Mouse (Mus musculus): ENCODE results near the gene Slmap. TPM values are rescaled to one million over a fixed set of nuclear protein-coding genes. Genes with fewer than 3 reads are reported as not detected.

The Slmap gene
- polyA plus RNA-seq, 1 experiment from 2014 or later, result 48.8 TPM

GRCm38 (mm10) chr14:26552853-26553252 is 18.1 kb upstream of the Slmap start:
- H3K4me2 ChIP-seq (replicated peaks), result no peak overlapping the region
- H3K36me3 ChIP-seq, result no peaks in the 10 kb centered on the region
- WGBS, result 73% methylated on average over 3 of the region's 3 CpGs
- no peak for ATAC-seq
- no peak overlapping the region for H3K4me3 ChIP-seq (replicated peaks)
- peaks cover 3% of the 10 kb centered on the region; the same call in 1 of the 2 replicates for H3K4me1 ChIP-seq (replicated peaks)
- H3K9me3 ChIP-seq, result no peaks in the 10 kb centered on the region
- H3K27me3 ChIP-seq (replicated peaks), result no peaks in the 10 kb centered on the region
- H3K9ac ChIP-seq, result no peak overlapping the region
- no peak overlapping the region for H3K27ac ChIP-seq

GRCm38 (mm10) chr14:26552441-26552840 is 17.7 kb upstream of the Slmap start:
- no peaks in the 10 kb centered on the region for H3K9me3 ChIP-seq
- no peak overlapping the region for H3K4me2 ChIP-seq (replicated peaks)
- ATAC-seq, result no peak
- no peak overlapping the region for H3K27ac ChIP-seq
- H3K4me3 ChIP-seq (replicated peaks), result no peak overlapping the region
- H3K9ac ChIP-seq, result no peak overlapping the region
- H3K4me1 ChIP-seq (replicated peaks), result no peaks in the 10 kb centered on the region
- 90% methylated on average over 2 of the region's 2 CpGs for WGBS
- no peaks in the 10 kb centered on the region for H3K36me3 ChIP-seq
- no peaks in the 10 kb centered on the region for H3K27me3 ChIP-seq (replicated peaks)

DNA sequence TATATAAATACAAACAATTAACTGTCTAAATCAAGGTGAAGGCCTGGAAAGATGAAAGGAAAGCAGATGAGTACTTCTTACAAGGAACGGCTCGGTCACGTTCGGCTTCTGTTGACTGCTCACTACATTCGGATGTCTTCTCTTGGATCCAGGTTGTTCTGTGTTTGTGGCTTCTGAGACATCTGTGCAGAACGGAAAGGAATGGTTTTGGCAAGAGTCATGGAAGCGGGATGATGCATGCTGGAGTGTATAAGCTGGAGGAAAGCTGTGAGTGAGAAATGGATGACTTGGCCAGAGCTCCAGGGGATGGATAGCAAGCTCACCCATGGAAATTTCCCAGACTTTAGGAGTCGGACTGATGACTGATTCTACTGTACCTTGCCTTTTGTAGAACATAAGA is 16.0 kb upstream of the Slmap start:
- 90% methylated on average over 8 of the region's 8 CpGs for WGBS
- no peak for ATAC-seq
- Histone ChIP-seq H3K4me1 (replicated peaks) (no peaks in the 10 kb centered on the region), H3K4me2 (replicated peaks) (no peak overlapping the region), H3K27me3 (replicated peaks) (no peaks in the 10 kb centered on the region), H3K9me3 (no peaks in the 10 kb centered on the region), H3K9ac (no peak overlapping the region), H3K27ac (no peak overlapping the region), H3K36me3 (no peaks in the 10 kb centered on the region), H3K4me3 (replicated peaks) (no peak overlapping the region)

DNA sequence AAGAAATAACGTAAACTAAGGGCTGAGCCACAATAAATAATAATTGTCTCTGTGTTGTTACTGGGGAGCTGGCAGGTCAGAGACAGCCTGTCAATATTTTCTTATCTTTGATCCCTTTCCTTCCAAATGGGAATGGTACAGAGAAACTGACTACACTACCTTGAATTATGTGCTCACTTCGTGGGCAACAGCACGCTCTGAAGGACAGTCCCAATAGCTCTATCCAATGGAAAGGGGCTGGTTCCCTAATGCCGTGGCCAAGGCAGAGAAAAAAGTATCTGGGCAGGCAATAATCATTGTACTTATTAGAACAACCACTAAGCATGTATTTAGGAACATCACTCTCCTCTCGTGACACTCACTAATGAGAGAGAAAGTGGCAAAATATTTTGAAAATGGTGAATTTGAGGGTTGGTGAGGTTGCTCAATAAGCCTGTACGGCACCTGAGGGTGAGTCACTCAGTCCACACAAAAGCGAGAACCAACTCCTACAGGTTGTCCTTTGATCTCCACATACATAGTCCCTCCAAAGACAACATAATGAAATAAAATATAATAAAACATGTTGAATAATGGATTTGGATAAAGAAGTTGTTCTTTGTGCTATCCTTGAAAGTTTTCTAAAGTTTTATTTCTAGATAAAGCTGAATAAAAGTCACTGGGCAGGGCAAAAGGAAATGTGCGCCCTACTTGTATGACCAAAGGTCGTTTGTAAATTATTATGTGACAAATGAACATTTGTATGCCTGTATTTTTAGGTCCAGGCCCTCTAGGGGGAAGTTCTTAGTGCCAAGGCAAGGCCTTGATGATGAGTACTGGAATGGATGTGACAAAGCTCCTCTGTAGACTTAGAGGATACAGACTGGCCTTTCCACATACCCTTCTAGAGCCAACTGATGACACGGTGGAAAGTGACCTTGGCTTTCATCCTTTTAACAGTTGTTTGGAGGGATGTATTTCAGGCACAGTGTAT is 13.1 kb upstream of the Slmap start:
- Histone ChIP-seq H3K27me3 (replicated peaks) (no peaks in the 10 kb centered on the region), H3K9ac (no peak overlapping the region), H3K4me2 (replicated peaks) (no peak overlapping the region), H3K4me1 (replicated peaks) (no peaks in the 10 kb centered on the region), H3K36me3 (no peaks in the 10 kb centered on the region), H3K27ac (no peak overlapping the region), H3K9me3 (no peaks in the 10 kb centered on the region), H3K4me3 (replicated peaks) (no peak overlapping the region)
- peak; percentile 89 for ATAC-seq
- WGBS, result 66% methylated on average over 10 of the region's 10 CpGs

DNA sequence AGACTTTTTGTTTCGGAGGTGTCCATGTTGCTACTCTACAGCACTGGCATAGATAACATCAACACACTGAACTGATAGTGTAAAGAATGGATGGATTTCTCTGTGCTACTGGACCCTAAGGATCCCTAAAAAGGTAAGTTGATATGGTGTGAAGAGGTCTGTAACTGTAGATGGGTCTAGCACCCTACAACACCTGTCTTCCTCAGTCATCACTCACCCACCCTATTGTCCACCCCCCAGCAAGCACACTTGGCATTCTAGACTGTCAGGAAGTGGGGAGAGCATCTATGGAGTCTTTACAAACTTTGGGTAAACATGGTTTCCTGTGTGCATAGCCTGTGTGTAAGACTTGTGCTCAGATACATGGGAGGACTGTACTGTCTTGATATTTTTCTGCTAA is 7.4 kb upstream of the Slmap start:
- Histone ChIP-seq H3K4me2 (replicated peaks) (no peak overlapping the region), H3K27ac (no peak overlapping the region), H3K9me3 (no peaks in the 10 kb centered on the region), H3K27me3 (replicated peaks) (no peaks in the 10 kb centered on the region), H3K4me1 (replicated peaks) (no peaks in the 10 kb centered on the region), H3K4me3 (replicated peaks) (no peak overlapping the region), H3K9ac (no peak overlapping the region), H3K36me3 (no peaks in the 10 kb centered on the region)
- 94% methylated on average over 1 of the region's 1 CpGs for WGBS
- ATAC-seq, result no peak

GRCm38 (mm10) chr14:26540577-26540976 is 5.8 kb upstream of the Slmap start:
- no peak overlapping the region for H3K4me3 ChIP-seq (replicated peaks)
- no peaks in the 10 kb centered on the region for H3K9me3 ChIP-seq
- H3K27ac ChIP-seq, result no peak overlapping the region
- no peaks in the 10 kb centered on the region for H3K4me1 ChIP-seq (replicated peaks)
- WGBS, result 87% methylated on average over 1 of the region's 1 CpGs
- ATAC-seq, result no peak
- no peaks in the 10 kb centered on the region for H3K27me3 ChIP-seq (replicated peaks)
- H3K9ac ChIP-seq, result no peak overlapping the region
- no peak overlapping the region for H3K4me2 ChIP-seq (replicated peaks)
- H3K36me3 ChIP-seq, result no peaks in the 10 kb centered on the region

GRCm38 (mm10) chr14:26539241-26539640 is 4.5 kb upstream of the Slmap start:
- Histone ChIP-seq H3K27me3 (replicated peaks) (no peaks in the 10 kb centered on the region), H3K36me3 (no peaks in the 10 kb centered on the region), H3K9ac (no peak overlapping the region), H3K4me3 (replicated peaks) (no peak overlapping the region), H3K4me1 (replicated peaks) (no peaks in the 10 kb centered on the region), H3K4me2 (replicated peaks) (no peak overlapping the region), H3K9me3 (no peaks in the 10 kb centered on the region), H3K27ac (no peak overlapping the region)
- WGBS, result 63% methylated on average over 4 of the region's 4 CpGs
- no peak for ATAC-seq

- ATAC-seq, result peak; percentile 82
- Histone ChIP-seq H3K27me3 (replicated peaks) (no peaks in the 10 kb centered on the region), H3K27ac (peak overlapping the region; percentile 81), H3K9me3 (no peaks in the 10 kb centered on the region), H3K4me3 (replicated peaks) (peak overlapping the region; percentile 86), H3K36me3 (no peaks in the 10 kb centered on the region), H3K9ac (peak overlapping the region; percentile 90), H3K4me1 (replicated peaks) (peaks cover 16% of the 10 kb centered on the region), H3K4me2 (replicated peaks) (peak overlapping the region; percentile 89)
- WGBS, result under 1% methylated on average over 91 of the region's 92 CpGs
Measured at GRCm38 (mm10) chr14:26533821-26534756, 642 bp downstream of the Slmap start.

GRCm38 (mm10) chr14:26533267-26533666 is 1.5 kb downstream of the Slmap start:
- ATAC-seq, result no peak
- H3K4me3 ChIP-seq (replicated peaks), result peak overlapping the region; percentile 86
- no peaks in the 10 kb centered on the region for H3K9me3 ChIP-seq
- H3K27me3 ChIP-seq (replicated peaks), result no peaks in the 10 kb centered on the region
- 17% methylated on average over 19 of the region's 19 CpGs for WGBS
- H3K9ac ChIP-seq, result peak overlapping the region; percentile 90
- H3K27ac ChIP-seq, result no peak overlapping the region
- H3K4me1 ChIP-seq (replicated peaks), result peaks cover 16% of the 10 kb centered on the region
- H3K36me3 ChIP-seq, result no peaks in the 10 kb centered on the region
- H3K4me2 ChIP-seq (replicated peaks), result peak overlapping the region; percentile 89

DNA sequence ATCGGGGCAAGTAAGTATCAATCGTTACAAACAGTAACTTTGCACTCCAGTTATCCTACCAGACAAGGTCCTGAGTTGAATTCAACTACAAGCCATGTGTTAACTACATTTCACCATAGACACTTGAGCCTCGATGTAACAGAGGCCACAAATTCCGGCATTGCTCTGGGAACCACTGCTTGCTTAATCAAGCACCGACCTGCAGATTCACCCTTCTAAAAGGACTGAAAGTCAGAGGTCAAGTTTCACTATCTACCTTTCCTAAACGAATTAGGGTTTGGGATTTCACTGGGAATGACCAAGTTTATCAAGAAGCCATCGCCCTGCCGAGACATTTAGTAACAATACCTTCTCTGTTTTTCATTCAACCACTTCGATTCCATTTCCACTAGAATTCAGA is 2.0 kb downstream of the Slmap start:
- Histone ChIP-seq H3K36me3 (no peaks in the 10 kb centered on the region), H3K4me1 (replicated peaks) (peaks cover 16% of the 10 kb centered on the region), H3K27ac (no peak overlapping the region), H3K4me3 (replicated peaks) (peak overlapping the region; percentile 86), H3K9me3 (no peaks in the 10 kb centered on the region), H3K9ac (peak overlapping the region; percentile 90), H3K27me3 (replicated peaks) (no peaks in the 10 kb centered on the region), H3K4me2 (replicated peaks) (peak overlapping the region; percentile 89)
- WGBS, result 35% methylated on average over 9 of the region's 9 CpGs
- ATAC-seq, result no peak

DNA sequence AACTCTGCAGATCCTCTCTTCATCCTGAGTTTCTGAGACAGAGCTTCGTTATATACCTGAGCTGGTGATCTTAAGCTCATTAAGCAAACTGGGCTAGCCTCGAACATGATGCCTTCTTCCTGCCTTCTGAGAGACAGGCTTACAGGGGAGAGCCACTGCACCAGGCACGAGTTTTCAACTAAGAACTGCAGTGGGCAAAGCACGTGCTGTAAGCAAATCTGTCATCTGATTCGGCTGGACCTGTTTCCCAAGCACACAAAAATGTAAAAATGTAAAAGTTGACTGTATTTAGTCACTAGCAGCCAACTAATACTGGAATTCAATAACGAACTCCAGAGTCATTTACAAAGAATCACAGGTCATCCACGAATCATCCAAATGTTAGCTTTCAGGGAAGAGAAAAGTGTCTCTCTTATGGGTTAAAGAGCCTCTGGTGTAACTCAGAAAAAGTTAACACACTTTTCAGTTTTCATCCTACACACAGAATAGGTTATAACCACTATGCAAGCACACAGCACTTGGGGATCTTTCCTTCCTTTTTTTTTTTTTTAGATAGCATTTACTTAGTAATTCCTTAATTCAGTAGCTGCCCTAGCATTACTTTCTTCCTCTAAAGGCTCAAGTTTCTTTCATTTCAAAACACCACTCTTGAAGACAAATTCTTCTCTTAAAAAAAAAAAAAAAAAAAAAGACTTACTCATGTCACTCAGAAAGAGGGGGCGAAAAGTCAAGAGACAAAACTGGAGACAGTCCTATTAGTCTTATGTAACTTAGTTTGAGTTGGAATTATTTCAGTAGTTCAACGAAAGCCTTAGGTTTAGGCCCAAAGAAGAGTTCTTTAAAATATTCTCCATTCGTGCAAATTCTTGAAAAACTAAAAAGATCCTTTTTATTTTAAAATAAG is 3.1 kb downstream of the Slmap start:
- WGBS, result 63% methylated on average over 10 of the region's 10 CpGs
- H3K4me3 ChIP-seq (replicated peaks), result no peak overlapping the region

More for the DNA sequence above, 3.1 kb downstream of the Slmap start:
- H3K4me2 ChIP-seq (replicated peaks), result peak overlapping the region; percentile 30
- no peak for ATAC-seq
- no peaks in the 10 kb centered on the region for H3K36me3 ChIP-seq
- H3K9ac ChIP-seq, result no peak overlapping the region
- H3K27me3 ChIP-seq (replicated peaks), result no peaks in the 10 kb centered on the region
- no peak overlapping the region for H3K27ac ChIP-seq
- H3K4me1 ChIP-seq (replicated peaks), result peaks cover 16% of the 10 kb centered on the region
- no peaks in the 10 kb centered on the region for H3K9me3 ChIP-seq

Data from intestine, embryonic 15.5 days (tissue).